Mouse (Mus musculus) ES-E14 (cell line): ENCODE results near the gene 1700001K19Rik. TPM values are rescaled to one million over a fixed set of nuclear protein-coding genes. Genes with fewer than 3 reads are reported as not detected.

Source experiments
- DNase-seq: peaks from one replicate; pipeline ENCODE4 v3.0.0-alpha.2; 2013; ENCODE audit warnings: low read depth, low spot score
- H3K27ac ChIP-seq: 2 replicates; pipeline ENCODE4 v1.5.1; 2012; ENCODE audit warnings: low read depth, mild to moderate bottlenecking, low read length, moderate library complexity, mixed read lengths; ENCODE audit not compliant: poor library complexity, insufficient read depth, severe bottlenecking
- H3K36me3 ChIP-seq: 2 replicates; pipeline ENCODE4 v1.6.1; 2012; ENCODE audit warnings: mild to moderate bottlenecking, low read length, moderate library complexity, mixed read lengths; ENCODE audit not compliant: control insufficient read depth, poor library complexity, insufficient read depth, severe bottlenecking
- H3K4me1 ChIP-seq, 2 experiments: fragments of 150-350 bp in 1 of 2; sonication (generic) in 1 of 2; 2 replicates each; pipeline ENCODE4 v1.6.1; 2012; ENCODE audit warnings: low read length in 2 of 2, mild to moderate bottlenecking in 1 of 2, mixed read lengths in 1 of 2; ENCODE audit not compliant: control insufficient read depth in 2 of 2, insufficient read depth in 2 of 2, poor library complexity in 1 of 2
- H3K4me3 ChIP-seq, 2 experiments: fragments of 150-350 bp in 1 of 2; sonication (generic) in 1 of 2; 2 replicates each; pipeline ENCODE4 v1.5.1; 2012; ENCODE audit warnings: low read length in 2 of 2, low read depth in 1 of 2, mild to moderate bottlenecking in 1 of 2, mixed read lengths in 1 of 2; ENCODE audit not compliant: insufficient read depth in 1 of 2, poor library complexity in 1 of 2, severe bottlenecking in 1 of 2
- H3K9ac ChIP-seq: 2 replicates; pipeline ENCODE4 v1.6.1; 2012; ENCODE audit warnings: low read depth, mild to moderate bottlenecking, low read length, mixed read lengths; ENCODE audit not compliant: poor library complexity, insufficient read depth, severe bottlenecking
- H3K9me3 ChIP-seq: fragments of 150-350 bp; sonication (generic); 2 replicates; pipeline ENCODE4 v1.6.1; 2012; ENCODE audit warnings: low read depth, mild to moderate bottlenecking, low read length; ENCODE audit not compliant: control insufficient read depth, insufficient read depth
- CHD2 ChIP-seq: IDR thresholded peaks from 2 replicates; pipeline ENCODE4 v1.6.1; 2014; ENCODE audit warnings: mild to moderate bottlenecking, low read depth, low read length, inconsistent platforms
- HCFC1 ChIP-seq: IDR thresholded peaks from 2 replicates; pipeline ENCODE4 v1.6.1; 2012; ENCODE audit warnings: low read length, inconsistent platforms, borderline replicate concordance; ENCODE audit not compliant: insufficient read depth
- MAFK ChIP-seq: IDR thresholded peaks from 2 replicates; pipeline ENCODE4 v1.6.1; 2014; ENCODE audit warnings: mild to moderate bottlenecking, low read depth, low read length, inconsistent platforms; ENCODE audit not compliant: insufficient read depth
- ZC3H11A ChIP-seq: IDR thresholded peaks from 2 replicates; pipeline ENCODE4 v1.6.1; 2012; ENCODE audit warnings: low read depth, mild to moderate bottlenecking, inconsistent platforms, low read length, borderline replicate concordance
- ZNF384 ChIP-seq: IDR thresholded peaks from 2 replicates; pipeline ENCODE4 v1.6.1; 2012; ENCODE audit warnings: low read depth, low read length, inconsistent platforms
- in situ Hi-C, 2 experiments: fragments of 600-800 bp; cut with MboI; formaldehyde crosslinking; loops; one replicate each; pipeline ENCODE4 v1.15.1; 2025; ENCODE audit warnings: low sequenced_read_pairs in 2 of 2, inconsistent platforms in 1 of 2; ENCODE audit not compliant: unreplicated experiment in 2 of 2
- total RNA-seq: library from RNA; depleted of rRNA; stranded (reverse); fragments of 300-350 nt; gene quantifications from 2 replicates; pipeline ENCODE4 v1.2.3, GENCODE M21; 2012

1700001K19Rik gene
- total RNA-seq, 1 experiment, result not detected

- in situ Hi-C loops, result no loop called here
- Histone ChIP-seq H3K9ac (no peak overlapping the region), H3K36me3 (no peaks in the 10 kb centered on the region), H3K9me3 (no peaks in the 10 kb centered on the region), H3K4me1 (peaks cover 3 to 4% of the 10 kb centered on the region in 2 experiments; a peak in 2 of 4 replicates), H3K4me3 (no peak overlapping the region), H3K27ac (no peak overlapping the region)
- no peak for TF ChIP-seq CHD2
- no peak for TF ChIP-seq ZC3H11A
- no peak for DNase-seq
Observed at GRCm38 (mm10) chr12:110716004-110716403, 33.6 kb upstream of the 1700001K19Rik start.

GRCm38 (mm10) chr12:110714215-110714614 is 31.8 kb upstream of the 1700001K19Rik start:
- TF ChIP-seq ZNF384, result no peak
- TF ChIP-seq ZC3H11A, result no peak
- TF ChIP-seq HCFC1, result no peak
- no peak for TF ChIP-seq MAFK
- no peak overlapping the region for H3K4me3 ChIP-seq
- in situ Hi-C loops, result no loop called here
- no peak for DNase-seq
- peaks cover 4 to 5% of the 10 kb centered on the region in 2 experiments; a peak in 3 of 4 replicates for H3K4me1 ChIP-seq
- no peak overlapping the region for H3K9ac ChIP-seq
- no peak overlapping the region for H3K27ac ChIP-seq
- no peaks in the 10 kb centered on the region for H3K9me3 ChIP-seq
- H3K36me3 ChIP-seq, result no peaks in the 10 kb centered on the region

- H3K27ac ChIP-seq, result peak overlapping the region; percentile 51
- H3K4me3 ChIP-seq, result no peak overlapping the region
- H3K9ac ChIP-seq, result no peak overlapping the region
- H3K36me3 ChIP-seq, result no peaks in the 10 kb centered on the region
- TF ChIP-seq ZNF384 (no peak), MAFK (peak; percentile 99)
- peaks cover 4 to 5% of the 10 kb centered on the region in 2 experiments; a peak in 3 of 4 replicates for H3K4me1 ChIP-seq
- DNase-seq, result no peak
- H3K9me3 ChIP-seq, result no peaks in the 10 kb centered on the region
- in situ Hi-C loops, result no loop called here
Observed at GRCm38 (mm10) chr12:110713784-110714183, 31.4 kb upstream of the 1700001K19Rik start.

- no peak for TF ChIP-seq MAFK
- Histone ChIP-seq H3K27ac (peak overlapping the region; percentile 41; the same call in 1 of the 2 replicates), H3K4me3 (no peak overlapping the region), H3K9ac (0 out of 2 replicates have a peak overlapping the region, but pooled peaks have one; percentile 25), H3K36me3 (no peaks in the 10 kb centered on the region), H3K4me1 (peaks cover 7 to 14% of the 10 kb centered on the region in 2 experiments), H3K9me3 (no peaks in the 10 kb centered on the region)
- in situ Hi-C loops, result no loop called here
- DNase-seq, result no peak
Observed at GRCm38 (mm10) chr12:110711270-110711669, 28.9 kb upstream of the 1700001K19Rik start.

GRCm38 (mm10) chr12:110707451-110707850 is 25.0 kb upstream of the 1700001K19Rik start:
- Histone ChIP-seq H3K9me3 (no peaks in the 10 kb centered on the region), H3K9ac (peak overlapping the region; percentile 62; the same call in 1 of the 2 replicates), H3K4me3 (peak overlapping the region; percentile 7 to 29; a peak in 2 of 4 replicates), H3K36me3 (no peaks in the 10 kb centered on the region), H3K4me1 (peaks cover 9 to 24% of the 10 kb centered on the region in 2 experiments), H3K27ac (peak overlapping the region; percentile 72)
- no peak for DNase-seq
- TF ChIP-seq CHD2 (no peak), ZNF384 (no peak), MAFK (no peak), ZC3H11A (no peak), HCFC1 (no peak)
- in situ Hi-C loops, result no loop called here
